Mouse (Mus musculus): ENCODE measurements at regions not wholly inside any gene's neighbourhood (a gene's known extent, or its start where the extent isn't known, plus 50 kb on each side); places are given as distances from the start of the nearest gene placed in this dataset.

DNA sequence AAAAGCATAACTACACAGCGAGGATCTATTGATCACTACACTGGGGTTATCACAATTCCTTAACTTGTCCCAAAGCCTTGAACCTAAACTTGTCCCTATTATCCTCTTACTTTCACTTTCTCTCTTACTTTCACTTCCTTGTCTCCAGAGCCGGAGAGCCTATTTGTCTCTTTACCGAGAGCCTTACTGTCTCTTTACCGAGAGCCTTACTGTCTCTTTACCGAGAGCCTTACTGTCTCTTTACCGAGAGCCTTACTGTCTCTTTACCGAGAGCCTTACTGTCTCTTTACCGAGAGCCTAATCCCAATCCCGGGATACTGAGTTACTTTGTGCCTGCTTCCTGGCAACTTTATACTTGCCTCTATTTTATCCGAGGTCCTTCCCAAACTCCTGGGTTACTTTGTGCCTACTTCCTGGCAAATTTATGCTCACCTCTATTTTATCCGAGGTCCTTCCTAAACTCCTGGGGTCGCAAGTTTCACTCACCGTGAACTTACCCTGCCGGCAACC, 335.3 kb upstream of the Ccng1 start:
- peak; percentile 28 to 49 for DNase-seq (ENCODE audit: low spot score in 2 of 2)

DNA sequence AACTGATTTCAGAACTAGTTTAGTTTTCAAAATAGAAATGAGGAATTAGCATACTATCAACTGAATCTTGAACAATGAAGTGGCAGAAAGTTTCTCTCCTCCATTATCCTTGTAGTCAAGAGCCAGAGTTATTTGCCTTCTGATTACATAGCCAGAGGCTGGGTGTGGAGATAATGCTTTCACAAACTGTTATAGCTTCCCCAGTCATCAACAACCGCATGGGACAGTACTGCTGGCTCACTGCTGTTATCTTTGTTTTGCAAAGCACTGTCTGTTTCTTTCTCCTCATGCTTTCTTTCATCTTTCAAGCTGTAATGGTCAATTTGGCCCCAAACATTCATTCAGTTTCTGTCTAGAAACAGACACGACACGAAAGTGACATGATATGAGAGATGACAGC, 308.5 kb upstream of the Ccng1 start:
- no peak for DNase-seq (ENCODE audit: low spot score in 2 of 2)

DNA sequence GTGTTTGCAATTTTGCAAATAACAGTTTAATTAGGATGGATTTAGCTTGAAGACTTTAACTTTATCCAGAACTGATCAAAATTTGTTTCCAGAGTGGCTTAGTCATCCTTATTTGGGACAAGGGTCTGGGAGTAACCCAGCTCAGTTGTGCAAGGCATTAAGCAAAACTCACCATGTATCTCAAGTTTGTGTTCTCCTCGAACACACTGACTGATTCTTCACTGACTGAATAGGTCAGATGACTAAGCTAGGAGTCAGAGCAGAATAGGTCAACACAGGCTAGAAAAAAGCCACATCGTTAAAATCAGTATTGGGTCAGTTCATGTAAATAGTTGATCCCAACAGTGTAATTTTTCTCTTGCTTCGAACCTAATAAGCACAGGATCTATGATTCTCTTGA, 302.7 kb upstream of the Ccng1 start:
- no peak for DNase-seq (ENCODE audit: low spot score in 2 of 2)

DNA sequence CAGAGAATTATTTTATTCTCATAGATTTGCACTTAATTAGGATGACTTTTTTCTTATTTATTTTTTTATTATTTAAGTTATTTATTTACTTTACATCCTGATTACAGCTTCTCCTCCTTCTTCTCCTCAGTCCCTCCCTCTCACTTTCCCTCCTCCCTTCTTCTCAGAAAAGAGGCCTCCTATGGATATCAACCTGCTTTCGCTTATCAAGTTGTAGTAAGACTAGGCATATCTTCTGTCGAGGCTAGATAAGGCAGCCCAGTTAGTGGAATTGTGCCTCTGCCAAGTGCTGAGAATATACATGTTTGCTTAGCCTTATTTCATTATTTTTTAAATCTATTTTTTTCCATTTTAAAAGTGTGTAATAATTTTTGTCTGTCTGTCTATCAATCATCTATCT, 274.9 kb upstream of the Ccng1 start:
- no peak for DNase-seq (ENCODE audit: low spot score in 2 of 2)

DNA sequence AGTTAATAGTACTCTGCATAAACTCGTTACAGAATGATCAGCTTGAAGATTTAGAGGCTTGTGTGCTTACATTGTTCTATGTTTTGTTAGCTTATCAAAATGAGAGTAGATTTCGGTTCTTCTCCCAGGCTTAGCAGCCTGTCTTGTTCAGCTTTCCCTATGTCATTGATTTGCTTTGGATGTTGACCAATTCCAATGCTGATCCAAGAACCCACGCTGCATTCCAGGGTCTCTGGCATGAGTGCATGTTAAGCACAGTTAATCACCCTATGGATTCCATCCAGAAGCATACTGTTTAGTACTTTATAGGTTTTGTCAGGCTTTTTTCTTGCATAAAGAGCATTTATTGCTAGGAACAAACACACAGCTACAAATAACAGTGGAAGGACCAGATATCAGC, 255.0 kb upstream of the Ccng1 start:
- DNase-seq (ENCODE audit: low spot score in 2 of 2), result no peak

DNA sequence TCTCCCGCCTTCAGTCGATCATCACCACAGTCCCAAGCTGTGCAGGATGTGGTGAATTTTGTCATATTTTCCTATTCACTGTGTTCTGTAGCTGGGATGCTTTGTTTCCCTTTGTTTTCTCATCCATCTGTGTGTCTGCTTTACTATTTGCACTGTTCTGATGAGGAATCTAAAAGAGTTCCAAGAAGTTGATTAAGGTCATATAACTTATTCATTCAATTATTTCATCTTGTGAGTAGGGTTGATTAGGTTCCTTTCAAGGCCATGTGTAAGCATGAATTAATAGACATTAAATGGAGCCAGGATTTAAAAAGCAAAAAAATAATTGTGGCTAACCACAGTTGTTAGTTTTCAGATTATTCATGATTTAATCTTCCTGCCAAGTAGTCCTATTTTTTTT, 217.7 kb upstream of the Ccng1 start:
- no peak for DNase-seq (ENCODE audit: low spot score in 2 of 2)

DNA sequence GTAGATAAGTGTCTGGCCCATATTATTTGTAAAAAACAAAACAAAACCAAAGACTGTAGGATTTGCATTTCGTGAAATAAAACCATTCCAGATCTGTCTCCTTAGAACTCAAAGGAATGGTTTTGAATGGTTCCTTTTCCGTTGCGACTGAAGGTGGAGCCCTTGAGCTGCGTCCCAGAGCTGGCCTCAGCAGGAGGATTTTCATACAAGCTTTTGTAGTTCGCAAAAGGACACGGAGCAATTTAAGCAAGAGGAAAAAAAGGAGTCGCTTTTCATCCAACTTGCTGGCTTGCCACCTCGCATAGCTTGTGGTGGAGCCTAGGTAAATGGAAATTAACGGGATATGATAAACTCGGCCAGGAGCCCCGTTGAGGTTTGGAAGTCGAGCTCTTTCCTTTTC, 172.1 kb upstream of the Ccng1 start:
- no peak for DNase-seq (ENCODE audit: low spot score in 2 of 2)

DNA sequence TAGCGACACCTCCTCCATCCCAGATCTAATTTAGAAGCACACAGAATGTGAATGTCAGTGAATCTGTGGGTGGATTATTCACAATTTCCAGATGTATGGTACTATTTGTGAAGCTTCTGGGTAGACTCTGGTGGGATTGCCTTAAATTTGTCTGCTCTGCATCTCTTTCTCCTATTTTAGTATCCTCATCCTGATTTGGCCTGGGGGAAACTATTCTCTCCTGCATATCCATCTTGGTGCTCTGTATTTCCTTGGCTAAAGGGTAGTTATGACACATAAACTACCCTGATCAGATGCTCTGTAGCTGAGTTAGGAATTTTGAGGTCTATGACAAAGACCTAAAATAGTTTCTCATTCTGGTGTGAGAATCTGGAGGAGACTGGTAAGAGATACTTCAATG, 136.4 kb upstream of the Ccng1 start:
- DNase-seq (ENCODE audit: low spot score in 2 of 2), result no peak

DNA sequence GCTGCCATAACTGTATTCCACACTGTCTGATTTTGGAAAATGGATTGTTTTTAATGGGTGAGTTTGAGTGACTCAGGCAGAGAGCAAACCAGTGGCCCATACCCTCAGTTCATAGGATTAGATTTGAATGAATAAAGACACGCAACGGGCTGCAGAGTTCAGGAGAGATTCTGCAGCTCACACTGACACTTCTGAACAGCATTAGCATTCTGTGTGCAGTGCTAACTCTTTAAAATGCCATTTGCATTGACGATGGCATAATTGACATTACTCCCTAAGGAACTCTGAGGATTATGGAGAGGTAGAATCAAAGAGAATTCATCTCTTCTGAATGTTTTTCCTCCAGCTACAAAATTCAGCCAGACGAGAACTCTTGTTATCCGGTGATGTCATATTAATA, 129.4 kb upstream of the Ccng1 start:
- no peak for DNase-seq (ENCODE audit: low spot score in 2 of 2)

DNA sequence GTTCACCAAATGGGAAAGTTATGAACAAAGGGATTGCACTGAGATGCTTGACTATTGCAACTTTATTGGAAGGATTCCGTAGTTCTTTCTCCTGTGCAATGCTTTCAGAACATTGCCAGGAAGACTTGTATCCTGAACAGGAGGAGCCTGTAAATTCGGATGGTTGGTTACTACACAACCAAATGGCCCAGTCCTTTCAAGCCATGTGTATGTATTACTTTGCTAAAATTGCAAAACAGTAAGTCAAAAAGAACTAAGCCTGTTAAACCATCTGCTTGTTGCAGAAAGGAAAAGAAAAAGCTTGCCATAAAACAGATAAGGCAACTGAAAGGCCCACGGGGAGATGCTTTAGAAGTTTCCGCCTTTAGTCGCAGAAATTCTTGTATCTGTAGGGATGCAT, 124.5 kb upstream of the Ccng1 start:
- DNase-seq (ENCODE audit: low spot score in 2 of 2), result no peak

DNA sequence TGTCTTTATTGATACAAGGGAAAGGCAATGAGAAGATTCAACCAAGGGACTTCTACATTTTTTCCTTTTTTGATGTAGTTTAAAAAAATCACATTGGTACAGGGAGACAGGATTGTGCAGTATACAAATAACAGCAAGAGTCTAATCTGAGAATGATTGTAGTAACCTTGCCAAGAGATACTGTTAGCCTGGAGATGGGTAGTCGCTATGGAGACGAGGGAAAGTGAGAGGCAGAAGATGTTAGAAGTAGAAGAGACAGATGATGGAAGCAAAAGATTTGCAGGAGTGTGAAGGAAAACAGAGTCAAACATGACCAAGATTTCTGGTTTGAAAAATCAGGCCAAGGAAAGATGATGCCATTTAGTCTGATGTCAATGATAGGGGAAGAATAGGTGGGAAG, 117.9 kb upstream of the Ccng1 start:
- DNase-seq (ENCODE audit: low spot score in 2 of 2), result no peak

DNA sequence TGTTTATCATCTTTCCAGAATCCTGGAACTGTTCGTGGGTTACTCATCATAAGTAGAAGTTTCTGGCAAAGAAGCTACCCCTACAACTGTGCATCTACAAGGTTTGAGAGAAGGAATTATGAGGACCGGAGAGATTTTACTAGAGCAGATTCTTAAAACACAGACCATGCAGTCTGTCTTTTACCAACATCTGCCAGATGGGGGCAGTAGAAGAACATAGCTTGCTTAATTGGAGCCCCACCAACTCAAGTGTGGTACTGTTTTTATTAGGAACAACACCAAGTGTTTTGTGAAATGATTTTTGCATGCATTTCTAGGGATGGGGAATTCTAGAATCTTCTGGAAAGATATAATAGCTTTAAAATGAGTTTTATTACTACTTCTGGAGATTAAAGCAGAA, 110.6 kb upstream of the Ccng1 start:
- no peak for DNase-seq (ENCODE audit: low spot score in 2 of 2)

DNA sequence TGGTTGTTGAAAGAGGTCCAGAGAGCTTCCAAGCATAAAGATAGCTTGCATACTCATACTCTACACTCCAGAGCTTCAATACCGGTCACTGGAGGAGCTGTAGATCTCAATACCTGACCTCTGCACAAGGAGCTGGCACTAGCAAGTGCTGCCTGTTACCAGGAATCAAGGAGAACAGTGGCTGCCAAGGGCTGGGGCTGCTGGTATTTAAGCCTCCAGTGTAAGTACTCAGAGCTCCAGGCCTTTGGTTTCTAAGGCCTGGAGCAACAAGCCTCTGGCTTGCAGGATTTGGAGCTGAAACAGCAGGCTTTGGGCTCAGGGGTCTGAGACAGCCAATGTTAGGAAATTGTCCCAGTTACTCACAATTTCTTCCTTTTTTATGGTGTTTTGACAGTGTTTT, 96.2 kb upstream of the Ccng1 start:
- DNase-seq (ENCODE audit: low spot score in 2 of 2), result no peak

DNA sequence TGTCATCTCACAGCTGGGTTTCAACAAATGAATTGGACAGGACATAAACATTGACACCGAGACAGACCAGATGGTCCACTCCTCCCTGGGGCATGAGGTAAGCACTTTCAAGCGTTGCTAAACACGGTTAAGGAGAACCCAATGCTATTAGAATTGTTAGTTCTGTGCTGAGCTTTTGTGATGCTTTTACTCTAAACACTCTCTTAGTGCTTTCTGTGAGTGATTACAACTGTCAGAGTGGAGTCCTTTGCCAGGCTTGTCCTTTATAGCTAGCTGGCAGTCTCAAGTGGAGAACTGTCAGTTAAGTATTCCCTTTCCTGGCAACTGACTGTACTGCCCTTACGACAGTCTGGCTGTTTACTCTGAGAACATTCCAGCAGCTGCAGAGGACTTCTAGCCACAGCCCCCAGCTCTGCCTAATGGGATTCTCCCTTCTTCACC, 95.6 kb upstream of the Ccng1 start:
- DNase-seq (ENCODE audit: low spot score in 2 of 2), result no peak

DNA sequence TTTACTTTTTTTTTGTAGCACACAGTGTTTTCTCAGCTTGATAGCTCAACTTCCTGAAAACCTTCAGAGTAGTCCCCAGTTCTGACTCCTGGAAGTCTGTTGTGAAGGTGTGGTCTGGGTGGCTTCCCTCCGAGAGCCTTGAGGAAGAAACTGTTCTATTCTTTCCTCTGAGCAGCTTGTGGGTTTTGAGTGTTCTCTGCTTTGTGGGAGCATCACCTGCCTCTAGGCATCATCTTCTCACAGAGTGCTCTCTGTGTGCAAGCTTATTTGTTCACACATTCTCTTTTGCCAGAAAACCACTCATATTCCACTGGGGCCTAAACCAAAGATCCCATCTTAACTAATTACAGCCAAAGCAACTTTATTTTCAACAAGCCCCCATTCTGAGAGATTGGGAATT, 91.5 kb upstream of the Ccng1 start:
- DNase-seq (ENCODE audit: low spot score in 2 of 2), result no peak

DNA sequence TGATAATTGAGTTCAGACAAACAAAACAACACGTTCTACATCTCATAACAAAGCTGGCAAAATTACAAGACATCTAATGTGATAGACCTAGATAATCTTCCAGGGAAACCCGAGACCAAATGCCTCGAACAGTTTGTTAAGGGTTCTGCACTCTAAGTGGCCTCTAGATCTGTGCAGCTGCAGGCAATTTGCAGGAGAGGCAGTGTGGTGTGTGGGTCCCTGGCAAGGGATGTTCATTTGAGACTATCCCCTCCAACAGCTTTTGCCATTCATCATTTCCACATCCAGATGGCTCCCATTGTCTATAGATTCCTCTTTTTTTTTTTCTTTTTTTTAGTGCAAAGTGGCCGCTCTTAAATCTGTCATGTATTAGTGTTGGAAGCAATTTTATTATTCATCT, 80.3 kb upstream of the Ccng1 start:
- no peak for DNase-seq (ENCODE audit: low spot score in 2 of 2)

Measured in spleen, postnatal 36 days (tissue).